Mouse (Mus musculus) fat pad, adult 2 months (tissue): ENCODE results near the gene Tfap2e.

Experiments
- DNase-seq: peaks from one replicate; pipeline ENCODE4 v3.0.0-alpha.2; 2011; ENCODE audit warnings: low read depth, low spot score; ENCODE audit errors: extremely low read depth

Gene Tfap2e

GRCm38 (mm10) chr4:126707439-126707826, 28.6 kb downstream of the Tfap2e start:
- no peak for DNase-seq

GRCm38 (mm10) chr4:126706630-126707438, 29.2 kb downstream of the Tfap2e start:
- DNase-seq: no peak

DNA sequence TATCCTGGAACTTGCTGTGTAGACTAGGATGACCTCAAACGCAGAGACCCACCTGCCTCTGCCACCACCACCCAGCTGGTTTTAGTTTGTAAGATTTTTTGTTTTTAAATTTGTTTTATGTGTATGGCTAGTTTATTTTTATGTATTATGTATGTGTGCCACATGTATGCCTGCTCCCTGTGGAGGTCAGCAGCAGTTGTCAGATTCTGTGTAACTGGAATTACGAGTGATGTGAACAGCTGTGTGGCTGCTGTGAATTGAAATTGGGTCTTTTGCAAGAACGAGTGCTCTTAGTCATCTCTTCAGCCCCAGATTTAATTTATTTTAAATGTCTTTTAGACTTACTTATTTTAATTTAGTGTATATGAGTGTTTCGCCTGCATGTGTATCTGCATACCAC, 39.1 kb downstream of the Tfap2e start:
- no peak for DNase-seq

GRCm38 (mm10) chr4:126693021-126693420, 43.0 kb downstream of the Tfap2e start:
- DNase-seq: peak; percentile 93

DNA sequence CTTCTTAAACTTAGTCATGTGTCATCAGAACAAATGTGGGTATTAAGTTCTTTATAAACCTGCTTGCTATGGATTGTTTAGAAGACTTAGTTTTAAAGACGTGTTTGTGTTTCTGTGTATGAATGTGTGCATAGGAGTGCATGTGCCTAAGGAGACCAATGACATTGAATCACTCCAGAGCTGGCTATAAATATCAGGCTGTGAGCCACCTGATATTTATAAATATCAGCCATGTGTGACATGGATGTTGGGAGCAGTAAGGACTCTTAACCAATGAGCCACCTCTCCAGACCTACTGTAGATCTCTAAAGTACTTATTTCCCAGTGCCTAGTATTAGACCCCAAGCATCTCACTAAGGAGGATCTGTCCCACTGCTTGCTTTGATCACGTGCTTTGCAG, 46.6 kb downstream of the Tfap2e start:
- DNase-seq: no peak

DNA sequence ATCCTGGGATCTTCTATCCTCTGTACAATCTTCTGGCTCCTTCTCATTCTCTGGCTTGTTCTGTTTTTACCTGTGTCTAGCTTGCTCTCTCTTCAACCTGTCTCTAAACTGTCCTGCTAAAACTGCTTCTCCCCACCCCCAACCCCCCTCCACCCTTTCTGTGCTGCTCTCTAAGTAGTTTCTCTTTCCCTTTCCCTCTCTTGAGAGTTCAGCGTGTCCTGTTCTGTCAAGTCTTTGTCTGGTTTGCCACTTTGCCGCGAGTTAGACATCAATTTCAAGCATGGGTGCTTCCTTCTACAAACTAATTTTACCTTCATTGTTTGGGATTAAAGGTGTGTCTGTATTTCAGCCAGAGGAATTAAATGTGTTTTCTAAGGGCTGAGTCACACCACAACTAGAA, 53.0 kb downstream of the Tfap2e start:
- no peak for DNase-seq

DNA sequence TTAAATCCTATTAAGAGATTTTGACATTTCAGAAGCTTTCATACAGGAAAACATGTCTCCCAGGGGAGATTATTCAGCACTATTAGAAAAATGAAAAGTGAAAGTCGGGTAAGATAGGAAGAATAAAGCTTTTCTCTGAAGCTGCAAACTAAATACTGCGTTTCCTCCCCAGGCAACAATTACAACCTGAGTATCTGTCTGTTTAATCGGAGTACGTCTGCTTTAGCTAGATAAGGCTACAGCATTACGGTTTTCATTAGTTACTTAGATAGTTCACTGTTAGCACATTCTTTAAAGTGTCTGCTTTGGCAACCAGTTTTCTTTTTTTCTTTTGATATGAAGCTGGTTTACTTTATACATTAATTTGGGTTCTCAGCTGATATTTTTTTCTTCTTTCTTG, 53.7 kb downstream of the Tfap2e start:
- DNase-seq: no peak

- peak; percentile 55 for DNase-seq
Observed at GRCm38 (mm10) chr4:126677054-126678003, 58.7 kb downstream of the Tfap2e start, which contains the start of gene Psmb2. TSS of gene Psmb2 (plus strand) at chr4:126677630.

DNA sequence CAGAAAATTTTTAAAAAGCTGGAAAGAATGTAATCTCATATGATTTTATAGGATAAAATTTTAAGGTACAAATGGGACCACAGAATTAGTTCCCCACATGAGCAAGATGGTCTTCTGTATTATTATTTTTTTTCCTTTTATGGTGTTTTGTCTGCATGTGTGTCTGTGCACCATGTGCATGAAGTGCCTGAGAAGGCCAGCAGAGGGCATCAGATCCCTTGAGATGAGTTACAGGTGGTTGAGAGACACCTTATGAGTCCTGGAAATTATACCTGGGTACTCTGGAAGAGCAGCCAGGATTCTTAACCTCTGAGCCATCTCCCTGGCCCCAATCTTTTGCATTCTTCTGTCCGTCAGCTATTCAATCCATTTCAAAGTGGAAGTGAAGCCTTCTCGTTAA, 69.0 kb downstream of the Tfap2e start:
- DNase-seq: no peak
